Mouse (Mus musculus) mesoderm, embryonic 11.5 days (tissue): ENCODE measurements around the gene Cept1.

Experiments
- DNase-seq: peaks from one replicate; pipeline ENCODE4 v3.0.0-alpha.2; 2012; ENCODE audit warnings: low read depth, low spot score

The Cept1 gene

DNA sequence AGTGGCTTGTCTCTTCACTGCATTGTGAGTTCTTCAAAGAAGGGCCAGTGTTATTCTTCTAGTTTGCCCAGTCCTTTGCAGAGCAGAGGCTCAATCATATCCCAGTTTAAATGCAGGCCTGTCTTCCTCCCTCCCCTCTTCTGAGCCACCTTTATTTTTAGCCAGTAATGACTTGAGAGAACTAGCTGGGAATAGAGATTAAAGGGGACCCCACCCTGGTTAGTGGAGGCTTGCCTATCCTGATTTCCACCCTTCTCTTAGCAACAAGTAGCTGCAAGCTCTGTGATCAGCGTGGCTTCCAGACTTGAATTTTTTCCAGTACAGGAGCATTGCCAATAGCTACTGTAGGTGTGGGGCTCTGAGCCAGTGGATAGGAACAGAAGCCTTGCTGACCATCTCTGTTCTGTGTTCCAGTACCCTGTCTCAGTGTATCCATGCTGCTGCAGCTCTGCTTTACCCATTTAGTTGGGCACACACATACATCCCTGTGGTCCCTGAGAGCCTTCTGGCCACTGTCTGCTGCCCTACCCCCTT lies 53.1 kb downstream of the Cept1 start:
- no peak for DNase-seq

DNA sequence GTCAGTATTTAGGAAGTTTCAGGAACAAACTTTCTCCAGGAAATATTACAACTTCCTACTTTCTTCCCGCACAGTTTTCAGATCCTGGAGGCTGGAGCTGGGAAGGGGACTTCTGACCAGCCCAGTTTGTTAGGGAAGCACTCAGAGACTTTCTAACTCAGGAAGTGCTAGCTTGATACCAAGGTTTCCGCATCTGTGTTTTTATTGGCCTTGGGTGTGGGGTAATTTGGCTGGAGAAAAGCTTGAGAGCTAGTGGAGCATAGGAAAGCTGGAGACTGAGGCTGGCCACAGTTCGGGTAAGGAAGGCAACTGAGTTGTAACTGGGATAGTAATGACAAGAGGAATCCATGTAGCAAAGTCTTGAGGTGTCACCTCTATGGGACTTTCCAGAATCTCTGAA lies 53.7 kb downstream of the Cept1 start:
- DNase-seq = no peak

DNA sequence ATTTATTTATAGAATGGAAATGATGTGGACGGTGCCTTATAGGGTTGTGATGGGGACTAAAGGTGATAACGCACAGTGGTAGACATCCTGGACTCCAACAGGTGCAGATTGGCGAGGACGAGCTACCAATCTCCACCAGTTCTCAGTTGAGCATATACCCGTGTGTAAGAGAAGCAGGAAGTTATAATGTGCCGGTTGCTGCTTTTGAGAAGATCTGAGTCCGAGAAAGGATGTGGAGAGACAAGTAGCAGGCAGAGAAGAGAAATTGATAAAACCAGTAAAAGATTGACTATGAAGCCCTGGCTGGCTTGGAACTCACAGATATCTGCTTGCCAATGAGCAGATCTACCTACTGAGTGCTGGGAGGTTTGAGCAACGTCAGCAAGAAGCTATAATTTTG lies 54.4 kb downstream of the Cept1 start:
- DNase-seq = no peak

DNA sequence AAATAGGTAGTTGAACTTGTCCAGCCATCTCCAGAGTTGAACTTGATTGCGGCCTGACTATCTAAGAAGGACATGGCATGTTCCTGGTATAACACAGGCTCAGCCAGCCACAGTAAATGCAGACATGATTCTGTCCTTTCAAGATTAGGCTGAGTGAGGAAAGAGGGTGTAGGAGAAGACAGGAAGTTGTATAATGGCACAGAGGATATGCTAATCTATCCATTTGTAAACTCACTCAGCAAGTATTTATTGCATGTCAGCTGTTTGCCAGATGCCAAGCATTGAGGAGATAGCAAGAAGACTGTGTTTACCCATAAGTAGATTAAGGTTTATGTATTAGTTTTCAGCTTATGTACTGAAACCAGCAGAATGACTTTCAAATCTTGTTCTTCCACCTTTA lies 54.9 kb downstream of the Cept1 start:
- DNase-seq = no peak

DNA sequence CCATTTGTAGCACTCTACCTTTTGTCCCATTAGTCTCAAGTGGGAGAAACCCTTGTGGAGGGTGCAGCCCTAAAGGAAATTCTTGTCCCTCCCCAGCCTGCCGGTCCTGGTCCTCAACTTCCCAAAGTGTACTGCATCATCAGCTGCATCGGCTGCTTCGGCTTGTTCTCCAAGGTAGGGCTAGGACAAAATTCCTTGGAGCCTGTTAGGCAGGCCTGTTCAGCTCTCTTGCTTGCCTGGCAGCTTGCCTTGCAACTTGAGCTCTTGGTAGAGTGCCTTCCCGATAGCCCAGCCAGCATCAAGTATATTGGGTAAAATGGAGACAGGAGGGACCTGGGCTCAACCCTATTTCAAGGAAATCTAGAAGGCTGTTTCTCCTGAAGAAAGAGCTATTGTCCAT lies 57.4 kb downstream of the Cept1 start:
- DNase-seq = no peak

DNA sequence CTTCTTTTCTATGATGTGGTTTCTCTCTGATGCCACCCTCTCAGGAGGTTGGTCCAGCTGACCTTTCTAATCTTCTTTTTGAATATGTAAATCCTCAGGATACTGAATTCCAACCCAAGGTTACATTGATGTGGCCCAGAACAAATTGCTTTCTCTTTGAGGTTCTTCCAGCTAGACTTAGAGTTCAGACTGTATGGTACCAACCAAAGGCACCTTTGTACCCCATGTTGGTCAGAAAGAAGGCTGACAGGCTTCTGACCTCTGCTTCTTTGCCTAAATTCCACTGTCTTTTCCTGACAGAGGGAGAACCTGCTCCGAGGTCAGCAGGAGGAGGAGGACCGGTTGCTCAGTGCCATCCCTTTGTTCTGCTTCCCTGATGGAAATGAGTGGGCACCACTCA lies 60.1 kb downstream of the Cept1 start:
- no peak for DNase-seq

DNA sequence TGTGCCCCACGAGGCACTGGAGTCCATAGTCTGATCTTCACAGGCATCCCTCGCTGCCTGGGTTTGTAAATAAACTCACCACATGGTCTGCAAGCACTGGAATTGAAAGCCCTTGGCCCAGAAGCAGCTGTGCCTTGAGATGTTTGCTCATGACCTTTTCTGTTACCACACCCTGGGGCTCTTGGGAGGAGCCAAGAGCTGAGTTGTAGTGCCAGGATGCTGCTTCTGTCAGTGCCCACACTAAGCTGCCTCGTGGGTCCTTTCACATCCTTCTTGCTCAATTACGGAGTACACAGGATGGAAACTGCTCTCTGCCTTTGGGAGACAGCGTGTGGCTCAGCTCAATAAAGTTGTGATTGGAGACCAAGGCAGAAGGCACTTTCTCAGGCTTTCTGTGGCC lies 61.8 kb downstream of the Cept1 start:
- DNase-seq = no peak

DNA sequence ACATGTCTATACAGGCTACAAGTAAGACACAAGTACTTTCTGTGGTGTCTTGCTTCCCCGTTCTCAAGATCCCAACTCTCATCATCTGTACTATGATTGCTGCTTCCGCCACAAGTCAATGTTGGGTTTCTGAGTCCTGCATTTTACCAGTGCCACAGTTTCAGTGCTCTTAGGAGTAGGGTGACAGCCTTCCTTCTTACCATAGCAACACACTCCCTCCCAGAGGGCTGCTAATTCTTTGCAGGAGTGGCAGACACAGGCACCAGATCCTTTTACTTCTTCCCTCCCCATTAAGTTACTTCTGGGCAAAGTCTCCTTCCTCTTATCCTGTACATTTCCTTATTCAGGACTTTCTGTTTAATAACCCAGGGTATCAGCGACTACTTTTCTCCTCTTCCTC lies 62.7 kb downstream of the Cept1 start:
- DNase-seq = no peak

DNA sequence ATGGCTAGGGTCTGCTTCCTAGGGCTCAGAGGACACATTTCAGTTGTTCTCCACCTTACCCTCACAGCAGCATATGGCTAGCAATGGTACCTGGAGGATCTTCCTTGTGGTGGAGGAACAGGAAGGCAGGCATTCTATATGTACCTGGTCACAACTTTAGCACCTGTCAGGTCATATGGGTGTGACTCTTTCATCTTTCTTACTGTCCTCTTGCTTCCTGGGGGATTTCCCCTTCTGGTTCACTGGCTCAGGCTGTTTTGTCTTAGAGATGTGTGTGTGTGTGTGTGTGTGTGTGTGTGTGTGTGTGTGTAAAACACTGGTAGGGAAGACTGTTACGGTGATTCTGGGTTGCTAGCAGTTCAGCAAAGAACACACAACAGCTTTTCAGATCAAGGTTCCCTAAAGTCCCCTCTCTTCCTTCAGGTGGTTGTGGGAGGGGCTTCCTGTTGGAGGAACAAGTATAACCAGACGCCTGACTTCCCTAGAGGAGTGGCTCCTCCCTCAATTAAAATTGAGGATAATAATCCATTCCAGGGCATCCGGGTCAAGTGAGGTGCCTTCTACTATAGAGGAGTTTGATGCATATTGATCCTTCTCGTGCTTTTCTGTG lies 63.7 kb downstream of the Cept1 start:
- DNase-seq = no peak

DNA sequence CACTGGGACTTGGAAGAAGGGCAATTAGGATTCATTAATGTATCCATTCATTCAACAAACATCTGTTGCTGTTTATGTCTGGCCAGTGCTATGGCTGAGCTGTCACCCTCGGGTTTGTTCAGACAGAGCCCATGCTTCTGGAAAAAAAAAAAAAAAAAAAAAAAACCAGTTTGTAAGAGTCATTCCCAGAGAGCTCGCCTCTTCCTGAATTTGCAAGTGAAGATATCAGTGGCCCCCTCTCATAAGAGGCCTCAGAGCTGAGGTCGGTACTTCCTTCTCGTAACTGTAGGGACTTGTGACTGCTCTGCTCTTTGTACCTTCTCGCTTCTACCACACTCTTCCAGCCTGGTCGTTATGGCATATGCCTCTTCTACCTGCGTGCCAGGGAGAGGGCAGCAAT lies 64.3 kb downstream of the Cept1 start:
- no peak for DNase-seq

DNA sequence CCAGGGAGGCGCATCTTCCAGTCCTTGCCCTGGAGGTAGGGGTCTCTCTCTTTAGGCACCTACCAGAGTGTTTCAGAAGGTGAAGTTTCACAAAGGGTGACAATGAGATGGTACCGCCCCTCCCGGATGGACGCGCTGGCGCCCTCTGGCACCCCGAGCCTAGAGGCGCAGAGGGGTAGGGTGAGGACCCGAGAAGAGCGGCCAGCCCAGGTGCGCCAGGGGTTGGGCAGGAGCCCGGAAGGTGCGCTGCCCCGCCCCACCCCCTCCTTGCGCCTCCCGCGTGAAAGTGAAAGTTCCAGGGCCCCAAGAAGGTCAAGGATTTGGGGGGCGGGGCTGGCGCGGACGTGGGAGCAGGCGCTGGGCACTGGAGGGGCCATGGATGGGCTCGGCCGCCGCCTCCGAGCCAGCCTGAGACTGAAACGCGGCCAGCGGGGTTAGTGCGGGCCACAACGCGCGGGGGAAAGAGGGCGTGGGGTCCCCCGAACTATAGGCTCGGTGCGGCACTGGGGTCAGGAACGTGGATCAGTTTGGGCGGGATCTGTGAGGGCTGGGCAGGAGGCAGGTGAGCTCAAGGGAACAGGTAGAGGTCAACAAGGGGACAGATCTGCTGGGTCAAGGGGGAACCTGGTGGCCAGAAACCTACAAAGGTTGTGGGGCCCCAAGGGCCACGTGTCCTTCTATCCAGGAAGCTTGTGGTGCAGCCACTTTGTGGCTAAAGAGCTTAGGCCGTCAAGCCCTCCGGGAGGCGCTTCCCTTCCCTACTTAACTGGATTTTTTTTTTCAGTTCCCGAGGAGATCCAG lies 65.1 kb downstream of the Cept1 start, which contains the start of gene Dennd2d:
Dennd2d (plus strand) TSS at position 125 of the 801 bp plus-strand sequence.
- DNase-seq = no peak

DNA sequence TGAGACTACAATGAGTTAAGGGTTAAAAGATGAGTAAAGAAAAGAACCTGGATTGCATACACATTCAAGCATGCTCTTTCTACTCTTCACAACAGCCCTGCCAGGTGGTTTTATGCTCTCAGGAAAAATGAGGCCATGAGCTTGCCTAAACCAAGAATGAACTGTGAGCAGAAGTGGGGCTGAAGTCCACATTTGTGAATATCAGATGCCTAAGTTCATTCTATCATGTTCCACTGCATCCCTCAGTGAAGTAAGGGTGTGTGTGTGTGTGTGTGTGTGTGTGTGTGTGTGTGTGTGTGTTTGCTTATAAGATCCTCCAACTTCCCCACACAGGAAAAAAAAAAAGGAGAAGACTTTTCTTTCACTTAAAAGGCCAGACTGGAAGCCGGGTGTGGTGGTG lies 70.7 kb downstream of the Cept1 start:
- DNase-seq = no peak

DNA sequence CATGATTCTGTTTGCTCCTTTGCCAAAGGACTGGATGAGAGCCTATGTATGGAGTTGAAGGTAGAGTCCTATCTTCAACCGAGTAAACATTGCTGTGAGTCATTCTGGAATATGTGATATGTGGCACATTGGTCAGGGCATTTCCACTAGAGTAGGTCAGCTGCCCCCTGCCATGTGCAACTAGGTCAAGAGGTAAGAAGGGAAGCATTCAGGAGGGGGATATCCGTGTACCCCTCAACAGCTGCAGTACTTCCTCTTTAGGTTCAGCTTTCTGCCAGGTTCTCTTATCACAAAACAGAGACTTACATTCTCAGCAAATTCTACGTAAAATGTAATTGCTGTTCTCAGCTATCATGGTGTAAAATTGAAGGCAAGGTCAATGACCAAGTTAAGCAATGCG lies 73.4 kb downstream of the Cept1 start:
- DNase-seq = no peak

DNA sequence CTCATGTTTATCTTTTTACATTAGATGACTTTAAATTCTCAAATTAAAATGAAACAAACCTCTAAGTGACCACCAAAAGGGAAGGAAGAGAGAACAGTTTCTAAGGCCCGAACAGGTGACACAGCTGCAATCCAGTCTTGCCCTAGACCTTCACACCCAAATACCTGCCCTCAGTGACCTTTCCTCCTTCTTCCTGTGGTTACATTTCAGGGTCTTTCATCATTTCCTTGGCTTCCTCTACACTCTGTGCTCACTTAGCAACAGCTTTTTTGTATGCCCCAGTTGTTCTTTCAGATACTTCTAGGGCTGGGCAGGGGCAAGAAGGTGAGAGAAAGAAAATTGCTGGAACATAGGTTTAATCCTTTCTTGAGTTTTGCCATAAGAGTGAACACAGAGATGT lies 82.9 kb downstream of the Cept1 start:
- DNase-seq = no peak

DNA sequence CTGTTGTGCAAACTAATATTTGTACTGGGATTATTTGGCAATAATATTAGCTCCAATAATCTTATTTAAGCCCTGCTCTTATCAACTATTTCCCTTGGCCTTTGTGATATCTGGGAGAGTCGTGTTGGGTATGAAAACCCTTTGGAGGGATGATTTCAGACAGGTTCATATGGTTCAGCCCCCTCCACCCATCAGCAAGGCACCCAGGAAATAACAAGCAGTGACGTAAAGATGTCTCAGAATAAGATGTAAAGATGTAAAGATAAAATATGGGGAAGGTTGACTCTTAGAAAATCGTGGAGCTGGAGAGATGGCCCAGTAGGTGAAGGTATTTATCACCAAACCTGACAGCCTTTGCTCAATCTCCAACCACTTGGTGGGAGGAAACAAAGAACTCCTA lies 85.1 kb downstream of the Cept1 start:
- no peak for DNase-seq

DNA sequence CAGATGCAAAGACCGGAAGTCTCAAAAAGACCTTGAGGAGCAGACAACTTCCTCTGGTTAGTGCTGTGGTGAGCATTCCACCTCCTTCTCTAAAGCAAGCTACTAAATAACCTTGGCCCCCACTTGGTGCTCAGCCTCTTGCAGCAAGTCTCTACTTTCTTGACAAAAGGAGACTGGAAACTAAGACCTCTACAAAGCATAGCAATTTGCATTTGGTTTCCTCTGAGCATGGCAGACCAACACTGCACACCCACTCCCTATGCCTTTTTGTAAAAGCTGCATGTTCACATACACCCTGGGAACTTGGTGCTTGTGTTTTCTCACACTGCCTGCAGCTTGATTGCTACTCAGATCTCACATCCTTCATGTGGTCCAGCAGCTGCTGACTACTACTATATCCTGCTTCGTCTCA lies 85.5 kb downstream of the Cept1 start:
- DNase-seq = no peak

DNA sequence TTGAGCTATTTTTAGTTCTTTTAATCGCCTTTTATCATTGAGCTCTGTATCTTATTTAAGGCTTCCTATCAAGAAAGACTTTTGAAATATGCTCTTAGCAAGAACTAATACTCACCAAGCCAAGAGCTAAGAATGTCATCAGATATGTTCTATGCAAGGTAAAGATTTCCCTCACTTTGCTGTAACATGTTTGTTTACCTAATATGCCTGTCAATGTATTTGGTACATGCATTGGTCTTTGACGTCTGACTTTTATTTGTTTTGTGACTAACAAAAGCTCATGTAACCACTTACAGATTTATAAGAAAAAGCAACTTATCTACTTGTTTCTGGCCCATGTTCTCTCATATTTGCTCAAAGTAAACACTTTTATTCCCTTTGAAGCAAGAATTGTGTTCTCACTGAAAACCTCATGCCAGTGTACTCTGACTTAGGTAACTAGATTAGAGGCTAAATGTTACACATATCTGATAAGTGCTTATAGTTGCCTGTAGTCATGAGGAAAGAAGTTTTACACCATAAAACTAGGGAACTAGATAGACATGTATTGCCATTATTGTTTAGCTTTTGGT lies 90.2 kb downstream of the Cept1 start:
- no peak for DNase-seq

DNA sequence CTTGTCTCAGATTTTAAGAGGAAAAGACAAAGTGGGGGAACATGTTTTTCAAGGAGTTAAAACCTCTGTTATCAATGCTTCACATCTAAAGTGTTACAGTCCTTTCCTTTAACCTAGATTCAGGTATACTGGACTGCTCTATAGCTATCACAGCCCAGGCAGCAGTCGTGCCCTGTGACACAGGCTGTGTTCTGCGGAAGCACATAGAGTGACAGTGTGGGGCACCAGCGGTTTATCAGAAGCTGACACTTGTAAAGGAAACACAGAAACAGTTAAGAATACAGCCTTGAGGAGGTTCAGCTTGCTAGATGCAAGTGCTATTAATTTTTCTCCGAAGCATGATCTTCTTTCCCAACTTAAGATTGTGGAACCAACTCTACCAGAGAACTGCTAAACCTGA lies 95.0 kb downstream of the Cept1 start:
- no peak for DNase-seq
